7 mouse cellular contexts compared by ENCODE assay signal in the genomic region with DNA sequence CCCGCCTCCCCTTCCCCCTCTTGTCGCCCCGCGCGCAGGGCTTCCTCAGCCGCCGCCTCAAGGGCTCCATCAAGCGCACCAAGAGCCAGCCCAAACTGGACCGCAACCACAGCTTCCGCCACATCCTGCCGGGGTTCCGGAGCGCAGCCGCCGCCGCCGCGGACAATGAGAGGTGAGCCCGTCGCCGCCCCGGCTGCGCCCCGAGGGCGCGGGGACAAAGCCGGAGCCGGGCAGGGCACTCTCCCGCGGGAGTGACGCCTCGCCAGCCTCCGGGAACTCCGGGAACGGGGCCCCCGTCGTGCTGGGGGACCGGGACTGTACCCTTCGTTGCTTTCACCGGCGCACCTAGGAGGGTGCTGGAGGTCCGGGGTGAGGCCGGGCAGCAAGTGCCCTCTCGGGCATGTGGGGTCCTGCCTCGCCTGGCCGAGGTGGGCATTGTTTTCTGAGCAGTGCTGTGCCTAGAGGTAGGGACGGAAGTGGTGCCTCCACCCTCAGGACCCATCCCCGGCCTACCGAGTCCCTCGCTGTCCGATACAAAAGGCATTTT.
DNase-seq lines count a peak whose midpoint lies in the region; ATAC-seq and TF ChIP-seq lines count a peak whose summit lies in the region.

No protein-coding gene starts in this region.

- DNase-seq in CH12.LX (ENCODE audit: extremely low read depth), result peak; percentile 46
- DNase-seq in hindbrain, embryonic 10.5 days (ENCODE audit: low spot score), result peak; percentile 66
- peak; percentile 53 to 56 for DNase-seq in left cerebral cortex, postnatal 36 days (ENCODE audit: low spot score in 2 of 2)
- peak; percentile 40 to 69 for DNase-seq in spleen, postnatal 10 days (ENCODE audit: low spot score in 2 of 2)

- dilution Hi-C loops in CH12.LX (cut with MboI; ENCODE audit: extremely low pct_ligation_motif_present, extremely low pct_unique_long_range_greater_than_20kb, low sequenced_read_pairs), result no loop called here

- H3K9ac ChIP-seq in CH12.LX (ENCODE audit: insufficient read depth, low read depth), result peak overlapping the region; percentile 75
- peak overlapping the region; percentile 96 for H3K9ac ChIP-seq in forebrain, embryonic 13.5 days

- intact Hi-C loops in left cerebral cortex, postnatal 36 days (cut with DNase I), result loop anchor here (5.0 kb wide), 2 partner anchors 56 to 71 kb away; no protein-coding TSS in a partner anchor

- no peak for TF ChIP-seq RAD21 in CH12.LX (IDR thresholded peaks at IDR 0.05; ENCODE audit: low read depth, low read length)

- TF ChIP-seq EP300 in CH12.LX (IDR thresholded peaks at IDR 0.05; ENCODE audit: low read length), result no peak

- TF ChIP-seq CTCF in CH12.LX (conservative IDR thresholded peaks at IDR 0.05 in 1 of 2, IDR thresholded peaks at IDR 0.05 in 1 of 2; ENCODE audit: low read depth in 2 of 2, low read length in 2 of 2), result no peak

- peaks cover 0 to 12% of the 10 kb centered on the region in 2 experiments for H3K36me3 ChIP-seq in CH12.LX (replicated peaks in 1 of 2; ENCODE audit: control insufficient read depth in 1 of 2, insufficient read depth in 1 of 2, low read length in 1 of 2)
- H3K36me3 ChIP-seq in forebrain, embryonic 13.5 days (ENCODE audit: poor library complexity, severe bottlenecking), result no peaks in the 10 kb centered on the region
- H3K36me3 ChIP-seq in hindbrain, embryonic 10.5 days, result 0 out of 2 replicates have a peak, but pooled peaks cover 3% of the 10 kb centered on the region

- TF ChIP-seq POLR2A in CH12.LX (IDR thresholded peaks at IDR 0.05; ENCODE audit: low read depth, low read length), result no peak

- peak overlapping the region; percentile 79 for H3K4me2 ChIP-seq in CH12.LX (ENCODE audit: insufficient read depth, low read depth, poor library complexity, severe bottlenecking)
- H3K4me2 ChIP-seq in forebrain, embryonic 13.5 days, result peak overlapping the region; percentile 93

- H3K27ac ChIP-seq in CH12.LX (ENCODE audit: insufficient read depth, low read depth), result peak overlapping the region; percentile 18; the same call in 1 of the 2 replicates
- peak overlapping the region; percentile 89 for H3K27ac ChIP-seq in forebrain, embryonic 13.5 days
- peak overlapping the region; percentile 97 for H3K27ac ChIP-seq in hindbrain, embryonic 10.5 days

- ATAC-seq in activated CD4-positive, CD25-positive, alpha-beta regulatory T cell, adult 4 months, result peak; percentile 87
- ATAC-seq in forebrain, embryonic 13.5 days, result peak; percentile 52
- ATAC-seq in megakaryocyte progenitor cell, adult 5-6 weeks (replicated peaks; ENCODE audit: poor library complexity), result peak; percentile 75

- H3K9me3 ChIP-seq in CH12.LX (replicated peaks; ENCODE audit: low read length), result peaks cover 6% of the 10 kb centered on the region
- no peaks in the 10 kb centered on the region for H3K9me3 ChIP-seq in forebrain, embryonic 13.5 days (replicated peaks)
- H3K9me3 ChIP-seq in hindbrain, embryonic 10.5 days, result no peaks in the 10 kb centered on the region

- peak overlapping the region; percentile 58 to 95 (median 60) for H3K4me3 ChIP-seq in CH12.LX (replicated peaks in 1 of 3; ENCODE audit: low read depth in 2 of 3, low read length in 2 of 3, poor library complexity in 1 of 3)
- peak overlapping the region; percentile 92 for H3K4me3 ChIP-seq in forebrain, embryonic 13.5 days
- peak overlapping the region; percentile 93 for H3K4me3 ChIP-seq in hindbrain, embryonic 10.5 days

- under 1% methylated on average over 43 of the region's 51 CpGs for WGBS in forebrain, embryonic 13.5 days
- under 1% methylated on average over 50 of the region's 51 CpGs for WGBS in hindbrain, embryonic 10.5 days

- in situ Hi-C loops in CH12.LX (cut with MboI; ENCODE audit: low pct_ligation_motif_present, low pct_unique_long_range_greater_than_20kb, low sequenced_read_pairs), result no loop called here

- no peaks in the 10 kb centered on the region; the same call in 1 of the 2 replicates for H3K79me2 ChIP-seq in CH12.LX (replicated peaks; ENCODE audit: control insufficient read depth, extremely low read depth, insufficient read depth, poor library complexity, severe bottlenecking)

- peaks cover 14% of the 10 kb centered on the region for H3K27me3 ChIP-seq in CH12.LX (replicated peaks)
- H3K27me3 ChIP-seq in forebrain, embryonic 13.5 days, result no peaks in the 10 kb centered on the region
- no peaks in the 10 kb centered on the region for H3K27me3 ChIP-seq in hindbrain, embryonic 10.5 days (ENCODE audit: insufficient read depth, poor library complexity, severe bottlenecking)

- peaks cover 24 to 32% of the 10 kb centered on the region in 2 experiments for H3K4me1 ChIP-seq in CH12.LX (ENCODE audit: control insufficient read depth in 1 of 2, insufficient read depth in 2 of 2)
- peaks cover 56% of the 10 kb centered on the region for H3K4me1 ChIP-seq in forebrain, embryonic 13.5 days
- peaks cover 53% of the 10 kb centered on the region for H3K4me1 ChIP-seq in hindbrain, embryonic 10.5 days (replicated peaks)

TF ChIP-seq in CH12.LX, 34 proteins besides CTCF, POLR2A, EP300 and RAD21:
- 0 out of 2 replicates have a peak, but pooled peaks have one; percentile 26 for TF ChIP-seq TCF12 (IDR thresholded peaks at IDR 0.05; ENCODE audit: low read depth, low read length)
- 0 out of 2 replicates have a peak, but pooled peaks have one; percentile 20 for TF ChIP-seq NELFE (IDR thresholded peaks at IDR 0.05; ENCODE audit: low read depth, low read length)
- no peak for TF ChIP-seq E2F4 (IDR thresholded peaks at IDR 0.05; ENCODE audit: insufficient replicate concordance, low read depth, low read length)
- TF ChIP-seq USF1 (IDR thresholded peaks at IDR 0.05; ENCODE audit: low read depth, low read length), result no peak
- TF ChIP-seq CHD2 (IDR thresholded peaks at IDR 0.05; ENCODE audit: low read length), result no peak
- peak; percentile 73; the same call in 1 of the 2 replicates for TF ChIP-seq UBTF (IDR thresholded peaks at IDR 0.05; ENCODE audit: low read depth, low read length)
- TF ChIP-seq IRF4 (IDR thresholded peaks at IDR 0.05; ENCODE audit: low read depth, low read length), result 0 out of 2 replicates have a peak, but pooled peaks have one; percentile 16
- TF ChIP-seq MAFK (IDR thresholded peaks at IDR 0.05; ENCODE audit: insufficient replicate concordance, low read length), result no peak
- 0 out of 2 replicates have a peak, but pooled peaks have one; percentile 9 for TF ChIP-seq HCFC1 (IDR thresholded peaks at IDR 0.05; ENCODE audit: low read depth, low read length)
- 0 out of 2 replicates have a peak, but pooled peaks have one; percentile 16 for TF ChIP-seq KAT2A (IDR thresholded peaks at IDR 0.05; ENCODE audit: insufficient replicate concordance, low read length)
- TF ChIP-seq SIN3A (IDR thresholded peaks at IDR 0.05; ENCODE audit: low read length), result peak; percentile 6; the same call in 1 of the 2 replicates
- TF ChIP-seq ELF1 (IDR thresholded peaks at IDR 0.05; ENCODE audit: low read depth, low read length), result peak; percentile 24; the same call in 1 of the 2 replicates
- no peak for TF ChIP-seq ETS1 (conservative IDR thresholded peaks at IDR 0.05; ENCODE audit: low read depth, low read length)

Comparison
In these comparisons a context has a peak if more than half of its experiments do, and no peak if none do; other contexts are left out.
1. Peak in every context shown above with its lines: DNase-seq, ATAC-seq, H3K4me3 ChIP-seq and H3K27ac ChIP-seq.
2. H3K27ac ChIP-seq: peak in every context shown above with its lines; median percentile 97 in hindbrain, embryonic 10.5 days; 89 in forebrain, embryonic 13.5 days; 18 in CH12.LX.